Mouse (Mus musculus) T-helper 17 cell (primary cell): ENCODE data around the gene Alpk1.
"Not testable (repeated sequence)": the region's sequence is repeated elsewhere in the genome, so short reads cannot be mapped to it uniquely, and the experiment has no call there.

Experiments
- in situ Hi-C, 2 experiments: fragments of 300-600 bp; cut with MboI, MseI; formaldehyde crosslinking; loops; 1 replicate in 1 of 2; 2 replicates in 1 of 2; pipeline ENCODE4 v1.15.1; 2025; ENCODE audit warnings: high pct_unique_total_duplicates in 2 of 2

The Alpk1 gene

GRCm38 (mm10) chr3:127791056-127791483 is 10.7 kb upstream of the Alpk1 start:
- in situ Hi-C loops = no loop called here

GRCm38 (mm10) chr3:127790234-127791055 is 10.1 kb upstream of the Alpk1 start:
- in situ Hi-C loops = no loop called here

- in situ Hi-C loops = no loop called here
Measured at GRCm38 (mm10) chr3:127789500-127790191, 9.3 kb upstream of the Alpk1 start, which contains the start of gene Tifa. TSS of gene Tifa (plus strand) at chr3:127789805.

- in situ Hi-C loops = no loop called here
Measured at GRCm38 (mm10) chr3:127788919-127789318, 8.6 kb upstream of the Alpk1 start.

GRCm38 (mm10) chr3:127788038-127788437 is 7.7 kb upstream of the Alpk1 start:
- in situ Hi-C loops = no loop called here

- in situ Hi-C loops = no loop called here
Measured at GRCm38 (mm10) chr3:127787032-127787431, 6.7 kb upstream of the Alpk1 start.

- in situ Hi-C loops = not testable (repeated sequence)
Measured at GRCm38 (mm10) chr3:127783680-127784079, 3.4 kb upstream of the Alpk1 start.

GRCm38 (mm10) chr3:127782921-127783320 is 2.6 kb upstream of the Alpk1 start:
- in situ Hi-C loops = no loop called here

- in situ Hi-C loops = no loop called here
Measured at GRCm38 (mm10) chr3:127780921-127781320, 594 bp upstream of the Alpk1 start.

GRCm38 (mm10) chr3:127769146-127769545 is 11.2 kb downstream of the Alpk1 start:
- in situ Hi-C loops = no loop called here

GRCm38 (mm10) chr3:127765971-127766370 is 14.4 kb downstream of the Alpk1 start:
- in situ Hi-C loops = no loop called here

GRCm38 (mm10) chr3:127764541-127764940 is 15.8 kb downstream of the Alpk1 start:
- in situ Hi-C loops = loop anchor here (5.0 kb wide), 3 partner anchors 132 to 202 kb away; partner anchors contain the start of gene Neurog2 (in 1 of the 2)

GRCm38 (mm10) chr3:127763076-127763612 is 17.2 kb downstream of the Alpk1 start:
- in situ Hi-C loops = loop anchor here (5.0 kb wide), 3 partner anchors 131 to 201 kb away; partner anchors contain the start of gene Neurog2 (in 1 of the 2)

- in situ Hi-C loops = loop anchor here (5.0 kb wide), 3 partner anchors 130 to 200 kb away; partner anchors contain the start of gene Neurog2 (in 1 of the 2)
Measured at GRCm38 (mm10) chr3:127762403-127762802, 17.9 kb downstream of the Alpk1 start.

GRCm38 (mm10) chr3:127759212-127759611 is 21.1 kb downstream of the Alpk1 start:
- in situ Hi-C loops = no loop called here

- in situ Hi-C loops = no loop called here
Measured at GRCm38 (mm10) chr3:127758806-127759205, 21.5 kb downstream of the Alpk1 start.

GRCm38 (mm10) chr3:127757886-127758301 is 22.4 kb downstream of the Alpk1 start:
- in situ Hi-C loops = no loop called here

GRCm38 (mm10) chr3:127756458-127756857 is 23.9 kb downstream of the Alpk1 start:
- in situ Hi-C loops = no loop called here

- in situ Hi-C loops = loop anchor here in 1 of 2 experiments (25.0 kb wide), 1 partner anchor 1312 kb away; no protein-coding TSS in a partner anchor
Measured at GRCm38 (mm10) chr3:127749981-127750562, 30.3 kb downstream of the Alpk1 start.

GRCm38 (mm10) chr3:127749266-127749665 is 31.1 kb downstream of the Alpk1 start:
- in situ Hi-C loops = loop anchor here in 1 of 2 experiments (25.0 kb wide), 1 partner anchor 1313 kb away; no protein-coding TSS in a partner anchor

GRCm38 (mm10) chr3:127748644-127749043 is 31.7 kb downstream of the Alpk1 start:
- in situ Hi-C loops = loop anchor here in 1 of 2 experiments (25.0 kb wide), 1 partner anchor 1314 kb away; no protein-coding TSS in a partner anchor
